Mouse (Mus musculus): ENCODE measurements around the gene Ctsz. TPM values are rescaled to one million over a fixed set of nuclear protein-coding genes. Genes with fewer than 3 reads are reported as not detected.

Ctsz gene
- polyA plus RNA-seq, 1 experiment from 2014 or later, result 86.5 TPM

DNA sequence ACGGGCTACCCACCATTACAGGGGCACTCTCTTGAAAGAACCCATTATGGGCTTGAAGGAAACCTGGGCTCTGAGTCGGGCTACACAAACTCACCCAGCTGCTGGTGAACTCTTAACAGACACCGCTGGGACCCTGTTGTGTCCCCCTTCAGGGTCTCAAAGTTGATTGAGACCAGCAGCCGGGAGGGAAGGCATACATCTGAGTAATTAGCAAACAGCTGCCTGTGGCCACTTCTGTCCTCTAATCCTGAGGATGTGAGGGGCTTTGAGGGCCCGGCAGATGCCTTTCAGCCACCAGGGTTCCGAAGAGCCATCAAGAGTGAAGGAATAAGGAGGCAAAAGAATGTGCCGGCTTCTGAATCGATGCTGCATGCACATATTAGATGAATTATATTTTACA lies 8.1 kb upstream of the Ctsz start:
- Histone ChIP-seq H3K36me3 (replicated peaks; ENCODE audit: control insufficient read depth, insufficient read depth, low read depth, low read length) (no peaks in the 10 kb centered on the region), H3K27me3 (ENCODE audit: control insufficient read depth, insufficient read depth, low read length) (no peaks in the 10 kb centered on the region), H3K9me3 (replicated peaks; ENCODE audit: control insufficient read depth, low read length) (no peaks in the 10 kb centered on the region), H3K27ac (replicated peaks; ENCODE audit: low read depth, low read length) (no peak overlapping the region), H3K4me1 (ENCODE audit: control insufficient read depth, insufficient read depth, low read length) (no peaks in the 10 kb centered on the region), H3K4me2 (ENCODE audit: low read depth, low read length) (no peak overlapping the region), H3K4me3 (ENCODE audit: low read depth, low read length) (no peak overlapping the region), H3K9ac (replicated peaks; ENCODE audit: low read length) (no peak overlapping the region)
- DNase-seq (ENCODE audit: low spot score) (no peak), ATAC-seq (replicated peaks; ENCODE audit: insufficient number of reproducible peaks, low FRiP score, low TSS enrichment, low read depth) (no peak)
- WGBS, result 60% methylated on average over 8 of the region's 8 CpGs

GRCm38 (mm10) chr2:174446492-174446891 lies 7.7 kb upstream of the Ctsz start:
- WGBS, result 51% methylated on average over 7 of the region's 7 CpGs
- H3K4me2 ChIP-seq (ENCODE audit: low read depth, low read length), result no peak overlapping the region
- H3K27ac ChIP-seq (replicated peaks; ENCODE audit: low read depth, low read length), result no peak overlapping the region
- H3K9me3 ChIP-seq (replicated peaks; ENCODE audit: control insufficient read depth, low read length), result no peaks in the 10 kb centered on the region
- H3K4me1 ChIP-seq (ENCODE audit: control insufficient read depth, insufficient read depth, low read length), result no peaks in the 10 kb centered on the region
- no peak overlapping the region for H3K4me3 ChIP-seq (ENCODE audit: low read depth, low read length)
- no peak overlapping the region for H3K9ac ChIP-seq (replicated peaks; ENCODE audit: low read length)
- H3K27me3 ChIP-seq (ENCODE audit: control insufficient read depth, insufficient read depth, low read length), result no peaks in the 10 kb centered on the region
- no peak for ATAC-seq (replicated peaks; ENCODE audit: insufficient number of reproducible peaks, low FRiP score, low TSS enrichment, low read depth)
- no peaks in the 10 kb centered on the region for H3K36me3 ChIP-seq (replicated peaks; ENCODE audit: control insufficient read depth, insufficient read depth, low read depth, low read length)
- no peak for DNase-seq (ENCODE audit: low spot score)

GRCm38 (mm10) chr2:174445018-174445417 lies 6.2 kb upstream of the Ctsz start:
- no peaks in the 10 kb centered on the region for H3K4me1 ChIP-seq (ENCODE audit: control insufficient read depth, insufficient read depth, low read length)
- ATAC-seq (replicated peaks; ENCODE audit: insufficient number of reproducible peaks, low FRiP score, low TSS enrichment, low read depth) (no peak), DNase-seq (ENCODE audit: low spot score) (no peak)
- H3K36me3 ChIP-seq (replicated peaks; ENCODE audit: control insufficient read depth, insufficient read depth, low read depth, low read length), result no peaks in the 10 kb centered on the region
- no peaks in the 10 kb centered on the region for H3K27me3 ChIP-seq (ENCODE audit: control insufficient read depth, insufficient read depth, low read length)
- H3K9me3 ChIP-seq (replicated peaks; ENCODE audit: control insufficient read depth, low read length), result no peaks in the 10 kb centered on the region
- no peak overlapping the region for H3K4me3 ChIP-seq (ENCODE audit: low read depth, low read length)
- H3K4me2 ChIP-seq (ENCODE audit: low read depth, low read length), result no peak overlapping the region
- H3K9ac ChIP-seq (replicated peaks; ENCODE audit: low read length), result no peak overlapping the region
- WGBS, result 76% methylated on average over 6 of the region's 6 CpGs
- no peak overlapping the region for H3K27ac ChIP-seq (replicated peaks; ENCODE audit: low read depth, low read length)

GRCm38 (mm10) chr2:174444359-174444758 lies 5.5 kb upstream of the Ctsz start:
- Histone ChIP-seq H3K4me2 (ENCODE audit: low read depth, low read length) (no peak overlapping the region), H3K9ac (replicated peaks; ENCODE audit: low read length) (no peak overlapping the region), H3K4me3 (ENCODE audit: low read depth, low read length) (no peak overlapping the region), H3K27me3 (ENCODE audit: control insufficient read depth, insufficient read depth, low read length) (no peaks in the 10 kb centered on the region), H3K27ac (replicated peaks; ENCODE audit: low read depth, low read length) (no peak overlapping the region), H3K4me1 (ENCODE audit: control insufficient read depth, insufficient read depth, low read length) (no peaks in the 10 kb centered on the region), H3K9me3 (replicated peaks; ENCODE audit: control insufficient read depth, low read length) (no peaks in the 10 kb centered on the region), H3K36me3 (replicated peaks; ENCODE audit: control insufficient read depth, insufficient read depth, low read depth, low read length) (no peaks in the 10 kb centered on the region)
- ATAC-seq (replicated peaks; ENCODE audit: insufficient number of reproducible peaks, low FRiP score, low TSS enrichment, low read depth) (no peak), DNase-seq (ENCODE audit: low spot score) (no peak)
- 94% methylated on average over 7 of the region's 7 CpGs for WGBS

DNA sequence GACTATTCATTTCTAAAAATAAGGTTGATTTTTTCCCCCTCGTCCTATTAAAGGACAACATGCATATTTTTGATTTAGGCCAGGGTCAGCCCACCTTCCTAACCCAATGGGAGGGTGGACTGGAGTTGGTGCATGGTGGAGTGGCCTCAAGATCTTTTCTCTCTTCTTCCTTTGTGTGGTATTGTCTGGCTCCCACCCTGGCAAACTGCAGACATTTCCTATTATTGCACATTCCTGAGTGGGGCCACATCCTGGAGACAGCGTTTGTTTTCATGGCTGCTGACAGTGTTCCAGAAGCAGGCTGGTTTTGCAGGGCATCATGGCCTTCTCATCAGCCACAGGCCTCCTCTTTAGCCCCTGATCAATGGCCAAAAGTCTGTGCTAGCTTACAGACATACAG lies 4.2 kb upstream of the Ctsz start:
- H3K4me1 ChIP-seq (ENCODE audit: control insufficient read depth, insufficient read depth, low read length), result no peaks in the 10 kb centered on the region
- DNase-seq (ENCODE audit: low spot score) (no peak), ATAC-seq (replicated peaks; ENCODE audit: insufficient number of reproducible peaks, low FRiP score, low TSS enrichment, low read depth) (no peak)
- H3K9me3 ChIP-seq (replicated peaks; ENCODE audit: control insufficient read depth, low read length), result no peaks in the 10 kb centered on the region
- no peaks in the 10 kb centered on the region for H3K36me3 ChIP-seq (replicated peaks; ENCODE audit: control insufficient read depth, insufficient read depth, low read depth, low read length)
- WGBS, result 61% methylated on average over 2 of the region's 2 CpGs
- H3K4me3 ChIP-seq (ENCODE audit: low read depth, low read length), result no peak overlapping the region
- no peak overlapping the region for H3K27ac ChIP-seq (replicated peaks; ENCODE audit: low read depth, low read length)
- H3K9ac ChIP-seq (replicated peaks; ENCODE audit: low read length), result no peak overlapping the region
- H3K4me2 ChIP-seq (ENCODE audit: low read depth, low read length), result no peak overlapping the region
- no peaks in the 10 kb centered on the region for H3K27me3 ChIP-seq (ENCODE audit: control insufficient read depth, insufficient read depth, low read length)

- H3K9ac ChIP-seq (replicated peaks; ENCODE audit: low read length), result no peak overlapping the region
- H3K9me3 ChIP-seq (replicated peaks; ENCODE audit: control insufficient read depth, low read length), result no peaks in the 10 kb centered on the region
- 87% methylated on average over 9 of the region's 9 CpGs for WGBS
- no peak for DNase-seq (ENCODE audit: low spot score)
- H3K4me2 ChIP-seq (ENCODE audit: low read depth, low read length), result no peak overlapping the region
- no peak overlapping the region for H3K4me3 ChIP-seq (ENCODE audit: low read depth, low read length)
- no peaks in the 10 kb centered on the region for H3K27me3 ChIP-seq (ENCODE audit: control insufficient read depth, insufficient read depth, low read length)
- no peak for ATAC-seq (replicated peaks; ENCODE audit: insufficient number of reproducible peaks, low FRiP score, low TSS enrichment, low read depth)
- H3K36me3 ChIP-seq (replicated peaks; ENCODE audit: control insufficient read depth, insufficient read depth, low read depth, low read length), result no peaks in the 10 kb centered on the region
- no peaks in the 10 kb centered on the region for H3K4me1 ChIP-seq (ENCODE audit: control insufficient read depth, insufficient read depth, low read length)
- H3K27ac ChIP-seq (replicated peaks; ENCODE audit: low read depth, low read length), result no peak overlapping the region
Observed at GRCm38 (mm10) chr2:174442460-174442859, 3.6 kb upstream of the Ctsz start.

DNA sequence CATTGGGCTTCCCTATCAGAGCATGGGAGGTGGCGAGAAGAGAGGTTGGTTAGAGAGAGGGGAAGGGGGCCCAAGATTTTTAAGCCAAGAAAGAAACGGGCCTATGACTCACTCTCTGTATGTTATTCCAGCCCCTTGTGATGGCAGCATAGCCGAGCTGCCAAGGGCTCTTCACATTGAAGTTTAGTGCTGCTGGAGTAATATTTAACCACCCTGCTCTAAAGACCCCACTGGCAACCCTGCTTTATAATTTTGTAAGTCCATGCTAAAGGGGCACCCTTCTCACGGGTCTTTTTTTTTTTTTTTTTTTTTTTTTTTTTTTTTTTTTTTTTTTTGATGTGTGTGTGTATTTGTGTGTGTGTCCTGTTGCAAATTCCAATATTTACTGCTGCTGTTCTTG lies 3.1 kb upstream of the Ctsz start:
- DNase-seq (ENCODE audit: low spot score) (no peak), ATAC-seq (replicated peaks; ENCODE audit: insufficient number of reproducible peaks, low FRiP score, low TSS enrichment, low read depth) (no peak)
- no peak overlapping the region for H3K27ac ChIP-seq (replicated peaks; ENCODE audit: low read depth, low read length)
- H3K9me3 ChIP-seq (replicated peaks; ENCODE audit: control insufficient read depth, low read length), result no peaks in the 10 kb centered on the region
- no peak overlapping the region for H3K4me2 ChIP-seq (ENCODE audit: low read depth, low read length)
- WGBS, result 74% methylated on average over 4 of the region's 4 CpGs
- no peaks in the 10 kb centered on the region for H3K4me1 ChIP-seq (ENCODE audit: control insufficient read depth, insufficient read depth, low read length)
- no peaks in the 10 kb centered on the region for H3K27me3 ChIP-seq (ENCODE audit: control insufficient read depth, insufficient read depth, low read length)
- H3K9ac ChIP-seq (replicated peaks; ENCODE audit: low read length), result no peak overlapping the region
- H3K4me3 ChIP-seq (ENCODE audit: low read depth, low read length), result no peak overlapping the region
- H3K36me3 ChIP-seq (replicated peaks; ENCODE audit: control insufficient read depth, insufficient read depth, low read depth, low read length), result no peaks in the 10 kb centered on the region

DNA sequence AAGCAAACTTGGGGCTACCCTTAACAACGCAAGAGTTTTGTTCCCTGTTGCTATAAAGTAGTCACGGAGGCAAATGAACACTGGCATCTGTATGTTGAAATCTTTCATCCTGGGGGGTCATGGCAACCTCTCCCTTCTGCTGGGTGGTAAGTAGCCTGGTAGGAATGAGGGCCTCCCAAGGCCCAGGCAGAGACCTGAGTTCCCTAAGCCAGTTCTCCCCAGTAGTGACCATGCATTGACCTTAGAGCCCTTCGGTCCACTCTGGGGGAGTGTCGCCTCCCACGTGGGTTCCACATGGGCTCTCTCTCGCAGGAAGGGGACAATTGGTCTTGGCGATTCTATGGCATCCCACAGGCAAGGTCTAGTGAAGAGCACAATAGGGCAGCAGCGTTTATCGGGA lies 1.1 kb upstream of the Ctsz start:
- Histone ChIP-seq H3K36me3 (replicated peaks; ENCODE audit: control insufficient read depth, insufficient read depth, low read depth, low read length) (no peaks in the 10 kb centered on the region; the same call in 1 of the 2 replicates), H3K9ac (replicated peaks; ENCODE audit: low read length) (no peak overlapping the region), H3K4me2 (ENCODE audit: low read depth, low read length) (no peak overlapping the region), H3K27ac (replicated peaks; ENCODE audit: low read depth, low read length) (no peak overlapping the region), H3K27me3 (ENCODE audit: control insufficient read depth, insufficient read depth, low read length) (no peaks in the 10 kb centered on the region), H3K9me3 (replicated peaks; ENCODE audit: control insufficient read depth, low read length) (no peaks in the 10 kb centered on the region), H3K4me1 (ENCODE audit: control insufficient read depth, insufficient read depth, low read length) (no peaks in the 10 kb centered on the region), H3K4me3 (ENCODE audit: low read depth, low read length) (no peak overlapping the region)
- ATAC-seq (replicated peaks; ENCODE audit: insufficient number of reproducible peaks, low FRiP score, low TSS enrichment, low read depth) (no peak), DNase-seq (ENCODE audit: low spot score) (no peak)
- WGBS, result 80% methylated on average over 9 of the region's 9 CpGs

All from embryonic facial prominence, embryonic 11.5 days (tissue).